Mouse (Mus musculus): ENCODE measurements around the gene L3mbtl4. TPM values are rescaled to one million over a fixed set of nuclear protein-coding genes. Genes with fewer than 3 reads are reported as not detected.
"Not testable (repeated sequence)": the region's sequence is repeated elsewhere in the genome, so short reads cannot be mapped to it uniquely, and the experiment has no call there.

The L3mbtl4 gene
- polyA plus RNA-seq, 1 experiment from 2014 or later: 0.50 TPM

DNA sequence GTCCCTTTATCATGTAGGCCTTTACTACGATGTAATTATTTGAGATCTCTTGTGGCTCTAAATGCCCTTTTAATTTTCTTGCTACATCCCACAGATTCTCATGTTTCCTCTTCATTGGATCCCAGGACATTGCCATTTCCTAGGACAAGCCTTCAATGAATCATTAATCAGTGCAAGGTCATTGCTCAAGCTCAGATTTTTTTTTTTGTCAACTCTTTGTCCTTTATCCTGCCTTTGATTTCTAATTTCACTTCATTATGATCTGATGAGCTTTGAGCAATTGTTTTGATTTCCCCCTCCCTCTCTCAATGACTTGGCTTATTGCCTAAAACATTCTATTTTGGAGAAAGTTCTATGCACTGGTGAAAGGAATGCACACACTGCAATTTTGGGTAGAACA is 177.3 kb downstream of the L3mbtl4 start:
- H3K9ac ChIP-seq (ENCODE audit: low read depth, low read length): no peak overlapping the region
- H3K27ac ChIP-seq (ENCODE audit: low read depth, low read length): no peak overlapping the region
- no peak for ATAC-seq (ENCODE audit: low FRiP score, low TSS enrichment)
- no peaks in the 10 kb centered on the region; the same call in 1 of the 2 replicates for H3K9me3 ChIP-seq (ENCODE audit: control insufficient read depth, low read length)
- no peak overlapping the region for H3K4me3 ChIP-seq (ENCODE audit: low read length)
- H3K4me2 ChIP-seq (replicated peaks; ENCODE audit: low read depth, low read length): no peak overlapping the region
- no peaks in the 10 kb centered on the region for H3K27me3 ChIP-seq (ENCODE audit: control insufficient read depth, insufficient read depth, low read length)
- WGBS: 55% methylated on average over 1 of the region's 1 CpGs
- no peaks in the 10 kb centered on the region for H3K4me1 ChIP-seq (ENCODE audit: control insufficient read depth, insufficient read depth, low read length)
- H3K36me3 ChIP-seq (ENCODE audit: control insufficient read depth, insufficient read depth, low read length): no peaks in the 10 kb centered on the region

DNA sequence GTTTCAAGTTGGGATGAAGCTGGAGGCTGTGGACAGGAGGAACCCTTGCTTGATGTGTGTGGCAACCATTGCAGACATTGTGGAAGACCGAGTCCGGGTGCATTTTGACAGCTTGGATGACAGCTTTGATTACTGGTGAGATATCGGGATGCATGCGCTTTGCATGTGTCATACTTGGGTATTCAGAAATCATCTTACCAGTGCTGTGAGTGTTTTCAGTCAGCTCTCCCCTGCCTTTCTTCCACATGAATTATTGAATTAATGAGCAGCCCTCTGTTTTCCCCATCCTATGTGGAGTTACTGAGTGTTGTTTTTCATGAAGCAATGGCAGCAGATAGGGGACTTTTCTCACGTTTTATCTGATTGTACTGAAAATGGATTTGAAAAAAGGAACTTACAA is 187.9 kb downstream of the L3mbtl4 start:
- H3K36me3 ChIP-seq (ENCODE audit: control insufficient read depth, insufficient read depth, low read length): no peaks in the 10 kb centered on the region
- no peak overlapping the region for H3K27ac ChIP-seq (ENCODE audit: low read depth, low read length)
- no peak overlapping the region for H3K9ac ChIP-seq (ENCODE audit: low read depth, low read length)
- H3K4me1 ChIP-seq (ENCODE audit: control insufficient read depth, insufficient read depth, low read length): no peaks in the 10 kb centered on the region
- no peaks in the 10 kb centered on the region for H3K27me3 ChIP-seq (ENCODE audit: control insufficient read depth, insufficient read depth, low read length)
- WGBS: 91% methylated on average over 5 of the region's 5 CpGs
- H3K9me3 ChIP-seq (ENCODE audit: control insufficient read depth, low read length): no peaks in the 10 kb centered on the region
- H3K4me2 ChIP-seq (replicated peaks; ENCODE audit: low read depth, low read length): no peak overlapping the region
- H3K4me3 ChIP-seq (ENCODE audit: low read length): no peak overlapping the region
- ATAC-seq (ENCODE audit: low FRiP score, low TSS enrichment): no peak

DNA sequence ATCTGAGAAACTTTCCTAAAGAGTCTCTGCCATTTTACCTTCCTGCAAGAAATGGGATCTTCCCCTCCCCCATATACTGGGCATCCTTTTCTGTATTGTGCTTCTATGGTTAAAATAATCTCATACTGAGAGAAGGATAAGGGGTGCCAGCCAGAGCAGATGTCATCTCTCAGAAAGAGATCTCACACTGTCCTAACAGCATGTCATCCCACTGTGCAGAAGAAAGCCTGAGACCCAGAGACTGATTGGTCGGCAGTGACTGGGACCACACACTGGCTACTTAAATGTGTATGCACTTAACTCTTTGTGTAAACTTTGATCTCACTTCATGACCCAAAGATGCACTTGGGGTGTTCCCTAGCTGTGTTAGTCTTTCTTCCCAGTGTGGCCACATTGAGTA is 193.7 kb downstream of the L3mbtl4 start:
- H3K9me3 ChIP-seq (ENCODE audit: control insufficient read depth, low read length): no peaks in the 10 kb centered on the region
- H3K9ac ChIP-seq (ENCODE audit: low read depth, low read length): no peak overlapping the region
- 68% methylated on average over 1 of the region's 1 CpGs for WGBS

DNA sequence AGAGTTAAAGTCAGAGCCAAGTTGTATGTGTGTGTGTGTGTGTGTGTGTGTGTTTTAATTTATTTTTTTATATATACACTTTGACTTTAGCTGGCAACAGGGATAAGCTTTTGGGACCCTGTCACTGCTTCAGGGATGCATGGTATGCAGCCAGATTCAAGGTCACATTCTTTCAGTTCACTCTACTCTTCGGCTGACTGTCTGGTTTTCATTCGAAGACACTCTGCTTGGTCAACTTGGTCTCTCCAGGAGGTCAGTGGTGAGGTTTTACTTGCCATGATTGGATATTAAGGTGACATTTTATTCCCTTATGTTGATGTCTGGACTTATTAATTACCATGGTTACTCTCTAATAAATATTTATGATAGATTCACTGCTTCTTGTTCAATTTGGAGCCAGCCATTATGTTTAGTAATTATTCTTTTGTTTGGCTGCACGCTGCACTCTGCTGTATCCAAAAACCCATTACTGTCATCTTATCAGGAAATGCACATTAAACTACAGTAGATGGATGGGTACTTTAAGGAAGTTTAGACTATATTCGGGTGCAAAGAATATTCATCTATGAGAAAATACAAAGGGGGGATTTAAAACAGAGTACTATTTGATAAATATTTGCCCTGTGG is 216.6 kb downstream of the L3mbtl4 start:
- Histone ChIP-seq H3K4me2 (replicated peaks; ENCODE audit: low read depth, low read length) (no peak overlapping the region), H3K27me3 (ENCODE audit: control insufficient read depth, insufficient read depth, low read length) (no peaks in the 10 kb centered on the region), H3K36me3 (ENCODE audit: control insufficient read depth, insufficient read depth, low read length) (no peaks in the 10 kb centered on the region), H3K4me3 (ENCODE audit: low read length) (no peak overlapping the region), H3K4me1 (ENCODE audit: control insufficient read depth, insufficient read depth, low read length) (no peaks in the 10 kb centered on the region), H3K9me3 (ENCODE audit: control insufficient read depth, low read length) (no peaks in the 10 kb centered on the region), H3K9ac (ENCODE audit: low read depth, low read length) (no peak overlapping the region), H3K27ac (ENCODE audit: low read depth, low read length) (no peak overlapping the region)
- WGBS: 67% methylated on average over 4 of the region's 4 CpGs
- ATAC-seq (ENCODE audit: low FRiP score, low TSS enrichment): no peak

More for the DNA sequence above, 193.7 kb downstream of the L3mbtl4 start:
- ATAC-seq (ENCODE audit: low FRiP score, low TSS enrichment): no peak
- Histone ChIP-seq H3K4me2 (replicated peaks; ENCODE audit: low read depth, low read length) (no peak overlapping the region), H3K4me3 (ENCODE audit: low read length) (no peak overlapping the region), H3K36me3 (ENCODE audit: control insufficient read depth, insufficient read depth, low read length) (no peaks in the 10 kb centered on the region), H3K27me3 (ENCODE audit: control insufficient read depth, insufficient read depth, low read length) (no peaks in the 10 kb centered on the region), H3K27ac (ENCODE audit: low read depth, low read length) (no peak overlapping the region), H3K4me1 (ENCODE audit: control insufficient read depth, insufficient read depth, low read length) (no peaks in the 10 kb centered on the region)

DNA sequence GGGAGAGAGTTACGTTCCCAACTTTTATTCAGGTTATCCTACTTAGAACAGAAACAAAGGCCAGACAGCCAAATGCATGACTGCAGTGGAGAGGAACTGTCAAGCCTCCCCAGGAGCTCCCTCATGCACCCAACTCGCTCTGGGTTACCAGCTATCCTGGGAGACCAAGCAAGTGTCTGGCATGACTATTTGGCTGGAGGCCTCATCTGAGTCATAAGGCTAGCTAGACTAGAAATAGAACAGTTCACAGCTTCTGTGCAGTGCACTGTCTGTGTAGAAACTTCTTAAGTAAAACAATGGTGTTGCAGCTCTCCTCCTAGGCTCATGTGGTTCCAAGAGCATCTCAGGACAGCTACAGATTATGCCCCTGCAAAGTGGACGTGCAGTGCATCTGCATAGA is 218.6 kb downstream of the L3mbtl4 start:
- H3K27me3 ChIP-seq (ENCODE audit: control insufficient read depth, insufficient read depth, low read length): no peaks in the 10 kb centered on the region
- ATAC-seq (ENCODE audit: low FRiP score, low TSS enrichment): no peak
- no peak overlapping the region for H3K9ac ChIP-seq (ENCODE audit: low read depth, low read length)
- H3K27ac ChIP-seq (ENCODE audit: low read depth, low read length): no peak overlapping the region
- H3K4me1 ChIP-seq (ENCODE audit: control insufficient read depth, insufficient read depth, low read length): no peaks in the 10 kb centered on the region
- no peak overlapping the region for H3K4me2 ChIP-seq (replicated peaks; ENCODE audit: low read depth, low read length)
- H3K36me3 ChIP-seq (ENCODE audit: control insufficient read depth, insufficient read depth, low read length): no peaks in the 10 kb centered on the region
- 78% methylated on average over 3 of the region's 3 CpGs for WGBS
- no peak overlapping the region for H3K4me3 ChIP-seq (ENCODE audit: low read length)
- no peaks in the 10 kb centered on the region for H3K9me3 ChIP-seq (ENCODE audit: control insufficient read depth, low read length)

DNA sequence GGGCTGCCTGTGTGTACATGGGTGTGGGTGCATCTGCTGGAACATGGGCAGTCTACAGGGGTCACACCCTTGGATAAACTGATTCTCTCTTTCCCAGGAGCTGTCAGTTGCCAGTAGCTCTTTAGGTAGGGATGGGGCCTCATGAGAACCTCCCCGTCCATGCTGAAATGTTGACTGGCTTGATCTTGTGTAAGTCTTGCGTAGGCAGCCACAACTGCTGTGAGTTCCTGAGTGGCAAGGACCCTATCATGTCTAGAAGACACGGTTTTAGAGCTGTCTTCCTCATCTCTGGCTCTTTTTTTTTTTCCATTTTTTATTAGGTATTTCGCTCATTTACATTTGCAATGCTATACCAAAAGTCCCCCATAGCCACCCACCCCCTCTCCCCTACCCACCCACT is 229.4 kb downstream of the L3mbtl4 start:
- not testable (repeated sequence) for H3K4me3 ChIP-seq (ENCODE audit: low read length); H3K9me3 ChIP-seq (ENCODE audit: control insufficient read depth, low read length); H3K4me2 ChIP-seq (replicated peaks; ENCODE audit: low read depth, low read length); H3K27ac ChIP-seq (ENCODE audit: low read depth, low read length); ATAC-seq (ENCODE audit: low FRiP score, low TSS enrichment); H3K36me3 ChIP-seq (ENCODE audit: control insufficient read depth, insufficient read depth, low read length); H3K27me3 ChIP-seq (ENCODE audit: control insufficient read depth, insufficient read depth, low read length); H3K9ac ChIP-seq (ENCODE audit: low read depth, low read length); H3K4me1 ChIP-seq (ENCODE audit: control insufficient read depth, insufficient read depth, low read length)
- 83% methylated on average over 2 of the region's 4 CpGs for WGBS

DNA sequence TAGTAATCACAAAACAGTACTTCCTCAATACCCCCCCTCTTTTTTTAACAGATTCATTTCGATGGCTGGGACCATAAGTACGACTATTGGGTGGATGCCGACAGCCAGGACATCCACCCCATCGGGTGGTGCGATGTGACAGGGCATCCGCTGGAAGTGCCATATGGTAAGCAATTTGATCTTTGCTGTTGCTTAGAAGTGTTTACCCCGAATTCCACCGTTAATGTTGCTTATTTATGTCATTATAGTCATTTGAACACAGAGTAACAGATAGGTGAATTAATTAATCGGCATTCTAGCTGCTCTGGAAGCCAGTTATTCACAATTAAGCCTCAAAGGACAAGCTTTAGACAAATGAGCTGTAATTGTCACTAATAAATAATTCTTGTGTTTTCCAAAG is 286.1 kb downstream of the L3mbtl4 start:
- 73% methylated on average over 9 of the region's 9 CpGs for WGBS
- H3K9me3 ChIP-seq (ENCODE audit: control insufficient read depth, low read length): no peaks in the 10 kb centered on the region
- no peaks in the 10 kb centered on the region for H3K36me3 ChIP-seq (ENCODE audit: control insufficient read depth, insufficient read depth, low read length)
- H3K4me3 ChIP-seq (ENCODE audit: low read length): no peak overlapping the region
- no peak overlapping the region for H3K9ac ChIP-seq (ENCODE audit: low read depth, low read length)
- no peaks in the 10 kb centered on the region for H3K27me3 ChIP-seq (ENCODE audit: control insufficient read depth, insufficient read depth, low read length)
- H3K4me2 ChIP-seq (replicated peaks; ENCODE audit: low read depth, low read length): no peak overlapping the region
- H3K4me1 ChIP-seq (ENCODE audit: control insufficient read depth, insufficient read depth, low read length): no peaks in the 10 kb centered on the region
- no peak for ATAC-seq (ENCODE audit: low FRiP score, low TSS enrichment)
- no peak overlapping the region for H3K27ac ChIP-seq (ENCODE audit: low read depth, low read length)

DNA sequence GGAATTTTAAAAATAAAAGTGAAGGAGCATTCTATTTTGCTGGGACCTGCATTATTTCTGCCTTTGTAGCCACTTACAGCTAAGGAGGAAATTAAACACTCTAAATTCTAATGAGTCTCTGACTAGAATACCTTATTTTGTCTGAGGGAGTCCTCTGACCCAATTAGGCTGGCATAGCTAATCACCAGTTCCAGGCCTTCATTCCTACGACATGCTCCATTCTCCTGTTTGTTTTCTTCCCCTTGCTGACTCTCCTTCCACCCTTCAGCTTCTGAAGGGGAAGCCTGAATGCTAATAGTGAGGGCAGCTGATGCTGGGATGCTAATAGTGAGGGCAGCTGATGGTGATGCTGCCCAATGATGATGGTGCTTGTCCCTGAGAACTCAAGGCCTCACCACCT is 286.7 kb downstream of the L3mbtl4 start:
- WGBS: 24% methylated on average over 1 of the region's 1 CpGs
- ATAC-seq (ENCODE audit: low FRiP score, low TSS enrichment): no peak
- no peak overlapping the region for H3K4me3 ChIP-seq (ENCODE audit: low read length)

DNA sequence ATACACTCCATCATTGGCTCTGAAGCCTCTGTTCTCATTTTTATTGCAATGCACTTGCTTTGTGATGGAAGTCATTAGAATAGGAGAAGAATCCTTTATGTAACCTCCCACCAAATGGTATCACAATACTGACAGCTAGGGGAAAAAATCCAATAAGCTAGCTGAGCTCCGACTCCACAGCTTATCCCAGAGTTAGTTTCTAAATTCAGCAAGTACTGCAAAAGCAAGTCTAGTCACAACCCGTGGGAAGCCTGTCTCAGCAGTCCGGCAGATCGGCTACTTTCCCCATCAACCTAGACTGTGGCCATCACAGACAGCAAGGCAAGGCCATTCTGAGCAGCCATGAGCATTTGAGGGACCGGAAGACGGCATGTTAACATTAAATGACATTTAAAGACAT is 298.2 kb downstream of the L3mbtl4 start:
- WGBS: 92% methylated on average over 6 of the region's 6 CpGs
- no peak for ATAC-seq (ENCODE audit: low FRiP score, low TSS enrichment)

More for the DNA sequence above, 286.7 kb downstream of the L3mbtl4 start:
- H3K27me3 ChIP-seq (ENCODE audit: control insufficient read depth, insufficient read depth, low read length): no peaks in the 10 kb centered on the region
- H3K27ac ChIP-seq (ENCODE audit: low read depth, low read length): no peak overlapping the region
- H3K4me1 ChIP-seq (ENCODE audit: control insufficient read depth, insufficient read depth, low read length): no peaks in the 10 kb centered on the region
- no peak overlapping the region for H3K9ac ChIP-seq (ENCODE audit: low read depth, low read length)
- H3K4me2 ChIP-seq (replicated peaks; ENCODE audit: low read depth, low read length): no peak overlapping the region
- no peaks in the 10 kb centered on the region for H3K9me3 ChIP-seq (ENCODE audit: control insufficient read depth, low read length)
- no peaks in the 10 kb centered on the region for H3K36me3 ChIP-seq (ENCODE audit: control insufficient read depth, insufficient read depth, low read length)

More for the DNA sequence above, 298.2 kb downstream of the L3mbtl4 start:
- no peak overlapping the region for H3K9ac ChIP-seq (ENCODE audit: low read depth, low read length)
- no peak overlapping the region for H3K4me3 ChIP-seq (ENCODE audit: low read length)
- H3K4me1 ChIP-seq (ENCODE audit: control insufficient read depth, insufficient read depth, low read length): no peaks in the 10 kb centered on the region
- H3K27ac ChIP-seq (ENCODE audit: low read depth, low read length): no peak overlapping the region
- H3K4me2 ChIP-seq (replicated peaks; ENCODE audit: low read depth, low read length): no peak overlapping the region
- H3K27me3 ChIP-seq (ENCODE audit: control insufficient read depth, insufficient read depth, low read length): no peaks in the 10 kb centered on the region
- no peaks in the 10 kb centered on the region for H3K9me3 ChIP-seq (ENCODE audit: control insufficient read depth, low read length)
- H3K36me3 ChIP-seq (ENCODE audit: control insufficient read depth, insufficient read depth, low read length): no peaks in the 10 kb centered on the region

Measured in kidney, embryonic 14.5 days (tissue).